Mouse (Mus musculus) adipocyte (in vitro differentiated cells): ENCODE measurements at regions not wholly inside any gene's neighbourhood (a gene's known extent, or its start where the extent isn't known, plus 50 kb on each side); places are given as distances from the start of the nearest gene placed in this dataset.
A peak's percentile ranks its signal among the peaks of the same experiment; 100 is the strongest.

Experiments
- DNase-seq: peaks from one replicate; pipeline ENCODE4 v3.0.0-alpha.2; 2016; ENCODE audit warnings: low spot score

- DNase-seq: peak; percentile 73
Observed at GRCm38 (mm10) chr9:31971801-31972628, 58.8 kb upstream of the Barx2 start.

GRCm38 (mm10) chr9:31972629-31972993 is 59.3 kb upstream of the Barx2 start:
- DNase-seq: no peak

- no peak for DNase-seq
Observed at GRCm38 (mm10) chr9:31976191-31976590, 62.9 kb upstream of the Barx2 start.

- no peak for DNase-seq
Observed at GRCm38 (mm10) chr9:31978071-31978470, 64.8 kb upstream of the Barx2 start.

- peak; percentile 25 for DNase-seq
Observed at GRCm38 (mm10) chr9:31979211-31979610, 65.9 kb upstream of the Barx2 start.

- no peak for DNase-seq
Observed at GRCm38 (mm10) chr9:31980459-31980858, 67.2 kb upstream of the Barx2 start.

- DNase-seq: no peak
Observed at GRCm38 (mm10) chr9:31983759-31984586, 70.7 kb upstream of the Barx2 start.

GRCm38 (mm10) chr9:31988826-31989225 is 75.6 kb upstream of the Barx2 start:
- no peak for DNase-seq

- no peak for DNase-seq
Observed at GRCm38 (mm10) chr9:31989581-31990360, 76.5 kb upstream of the Barx2 start.

GRCm38 (mm10) chr9:31990456-31990855 is 77.2 kb upstream of the Barx2 start:
- DNase-seq: no peak

- DNase-seq: peak; percentile 58
Observed at GRCm38 (mm10) chr9:31993631-31994601, 80.7 kb upstream of the Barx2 start.

- DNase-seq: no peak
Observed at GRCm38 (mm10) chr9:31995101-31995500, 81.8 kb upstream of the Barx2 start.

- no peak for DNase-seq
Observed at GRCm38 (mm10) chr9:31995700-31996099, 82.4 kb upstream of the Barx2 start.

GRCm38 (mm10) chr9:31996466-31997177 is 83.4 kb upstream of the Barx2 start:
- peak; percentile 27 for DNase-seq

GRCm38 (mm10) chr9:31997178-31998097 is 84.2 kb upstream of the Barx2 start:
- DNase-seq: no peak

GRCm38 (mm10) chr9:31998488-31999280 is 85.4 kb upstream of the Barx2 start:
- DNase-seq: no peak

GRCm38 (mm10) chr9:31999760-32000159 is 86.5 kb upstream of the Barx2 start:
- peak; percentile 72 for DNase-seq

- no peak for DNase-seq
Observed at GRCm38 (mm10) chr9:32002924-32003323, 89.7 kb upstream of the Barx2 start.

GRCm38 (mm10) chr9:32003730-32004129 is 90.5 kb upstream of the Barx2 start:
- no peak for DNase-seq
